12 mouse cellular contexts compared by ENCODE assay signal in the genomic region with DNA sequence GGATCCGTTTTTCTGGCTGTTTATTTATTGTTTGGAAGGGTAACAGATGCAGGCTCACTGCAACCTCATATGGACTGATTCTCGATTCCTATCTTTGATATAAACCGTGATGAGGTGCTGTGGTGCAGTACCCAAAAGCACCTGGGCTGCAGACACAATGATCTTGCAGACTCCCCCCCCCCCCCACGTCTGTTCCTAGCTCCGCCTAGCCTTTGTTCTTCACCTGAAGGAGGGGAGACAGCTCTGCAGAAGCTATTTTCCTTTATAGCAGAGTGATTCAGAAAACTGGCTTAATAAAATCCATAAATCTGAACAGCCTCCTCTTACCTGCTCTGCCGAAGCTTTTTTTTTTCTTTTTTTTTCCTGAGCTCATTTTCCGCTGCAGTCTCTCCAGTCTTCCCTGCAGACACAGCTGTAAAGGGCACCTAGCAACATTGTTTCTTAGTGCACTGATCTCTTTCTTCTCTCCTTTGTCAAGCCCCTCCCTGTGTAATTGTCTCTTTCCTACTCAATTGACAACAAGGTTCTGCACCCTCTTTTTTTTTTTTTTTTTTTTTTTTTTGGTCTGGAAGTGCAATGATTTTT. TPM values are rescaled to one million over a fixed set of nuclear protein-coding genes. Genes with fewer than 3 reads are reported as not detected.
A peak's percentile ranks its signal among the peaks of the same experiment; 100 is the strongest.
DNase-seq lines count a peak whose midpoint lies in the region; ATAC-seq lines count a peak whose summit lies in the region.
"Had no signal": no experiment of that assay in that cellular context is flagged by ENCODE, and none has a peak within 500 bp of the region (broad histone marks: within the 10 kb centered on the region; RNA-seq: fewer than 3 reads in every experiment).

No protein-coding gene starts in this region.

- no peaks in the 10 kb centered on the region for H3K9me3 ChIP-seq in forebrain, embryonic 16.5 days (ENCODE audit: control insufficient read depth, low read length)
- H3K9me3 ChIP-seq in limb, embryonic 15.5 days = no peaks in the 10 kb centered on the region

- no peaks in the 10 kb centered on the region for H3K27me3 ChIP-seq in forebrain, embryonic 16.5 days (replicated peaks; ENCODE audit: control insufficient read depth, insufficient read depth, low read length)
- H3K27me3 ChIP-seq in limb, embryonic 15.5 days = no peaks in the 10 kb centered on the region

- H3K9ac ChIP-seq in forebrain, embryonic 16.5 days (replicated peaks; ENCODE audit: low read depth, low read length) = peak overlapping the region; percentile 4; the same call in 1 of the 2 replicates
- no peak overlapping the region for H3K9ac ChIP-seq in limb, embryonic 15.5 days

- peak; percentile 45 for DNase-seq in testis, postnatal 14 days (ENCODE audit: low spot score)
- no peak for DNase-seq in testis, postnatal 10 days (ENCODE audit: low spot score)
- DNase-seq in thymus, postnatal 4 days = no peak
- DNase-seq in cerebellum, adult 9-10 months = no peak
- no peak for DNase-seq in urinary bladder, postnatal 25 days (ENCODE audit: low spot score)
- DNase-seq: adrenal gland, adult 2 months; kidney, adult 2 months; lung, postnatal 36 days; spleen, adult 18-20 months; thymus, postnatal 25 days had no signal

- peaks cover 32% of the 10 kb centered on the region for H3K4me1 ChIP-seq in forebrain, embryonic 16.5 days (replicated peaks; ENCODE audit: control insufficient read depth, insufficient read depth, low read length)
- peaks cover 37% of the 10 kb centered on the region for H3K4me1 ChIP-seq in limb, embryonic 15.5 days

- WGBS in forebrain, embryonic 16.5 days = 40% methylated on average over 7 of the region's 7 CpGs
- 15% methylated on average over 7 of the region's 7 CpGs for WGBS in limb, embryonic 15.5 days

- no peaks in the 10 kb centered on the region for H3K36me3 ChIP-seq in forebrain, embryonic 16.5 days (ENCODE audit: control insufficient read depth, insufficient read depth)
- no peaks in the 10 kb centered on the region for H3K36me3 ChIP-seq in limb, embryonic 15.5 days

- peak; percentile 74 for ATAC-seq in forebrain, embryonic 16.5 days
- no peak for ATAC-seq in limb, embryonic 15.5 days (ENCODE audit: insufficient number of reproducible peaks, low FRiP score, low TSS enrichment, low read depth)

- H3K4me3 ChIP-seq in forebrain, embryonic 16.5 days (replicated peaks; ENCODE audit: low read length) = no peak overlapping the region
- no peak overlapping the region for H3K4me3 ChIP-seq in limb, embryonic 15.5 days

- peak overlapping the region; percentile 21 for H3K4me2 ChIP-seq in forebrain, embryonic 16.5 days (ENCODE audit: low read length)
- H3K4me2 ChIP-seq in limb, embryonic 15.5 days = no peak overlapping the region

- peak overlapping the region; percentile 79 for H3K27ac ChIP-seq in forebrain, embryonic 16.5 days (ENCODE audit: low read length)
- 0 out of 2 replicates have a peak overlapping the region, but pooled peaks have one; percentile 6 for H3K27ac ChIP-seq in limb, embryonic 15.5 days

RNA-seq across cellular contexts. Expression of a gene that starts 7.1 kb away (rescaled TPM):
- 7.4 and 8.4 TPM in 2 replicates for polyA plus RNA-seq in forebrain, embryonic 16.5 days (2015; fragmentation: Nextera tagmentation; extraction: Ambion mirVana)
- 6.0 and 6.3 TPM in 2 replicates for polyA plus RNA-seq in limb, embryonic 15.5 days (2015; fragmentation: Nextera tagmentation; extraction: Ambion mirVana)

RNA-seq across cellular contexts. Expression of a gene that starts 10.9 kb away (rescaled TPM):
- 0.67 and 0.98 TPM in 2 replicates for polyA plus RNA-seq in forebrain, embryonic 16.5 days (2015; fragmentation: Nextera tagmentation; extraction: Ambion mirVana)
- polyA plus RNA-seq in limb, embryonic 15.5 days (2015; fragmentation: Nextera tagmentation; extraction: Ambion mirVana) = 0.18 and 0.30 TPM in 2 replicates

RNA-seq across cellular contexts. Expression of a gene that starts 50.5 kb away (rescaled TPM):
- polyA plus RNA-seq in forebrain, embryonic 16.5 days (2015; fragmentation: Nextera tagmentation; extraction: Ambion mirVana) = 19.6 and 22.0 TPM in 2 replicates
- polyA plus RNA-seq in limb, embryonic 15.5 days (2015; fragmentation: Nextera tagmentation; extraction: Ambion mirVana) = 12.8 and 12.9 TPM in 2 replicates
